Mouse (Mus musculus): ENCODE measurements around the gene Msmp.

- TF ChIP-seq CTCF (IDR thresholded peaks at IDR 0.05; ENCODE audit: borderline replicate concordance, extremely low read depth, insufficient read depth, insufficient read length), result no peak
- TF ChIP-seq POLR2A (IDR thresholded peaks at IDR 0.05; ENCODE audit: borderline replicate concordance, extremely low read depth, insufficient read depth, insufficient read length, poor library complexity, severe bottlenecking), result no peak
Measured at GRCm38 (mm10) chr4:43620146-43620778, 36.0 kb upstream of the Msmp start.

Measured in brain, embryonic 14.5 days (tissue).